Mouse (Mus musculus) adrenal gland, adult 18-20 months (tissue): Measurements from ENCODE around the gene Parp3. TPM values are rescaled to one million over a fixed set of nuclear protein-coding genes. Genes with fewer than 3 reads are reported as not detected.

Experiments
- DNase-seq, 2 experiments: peaks; one replicate each; pipeline ENCODE4 v3.0.0; 2021 to 2022; ENCODE audit warnings: low spot score in 2 of 2
- total RNA-seq, 2 experiments: library from RNA; stranded (reverse); gene quantifications; 1 replicate in 1 of 2; 2 replicates in 1 of 2; pipeline ENCODE4 v1.2.3; 2021

Gene Parp3
- total RNA-seq, 2 experiments from 2014 or later = 35.9 to 63.4 TPM

DNA sequence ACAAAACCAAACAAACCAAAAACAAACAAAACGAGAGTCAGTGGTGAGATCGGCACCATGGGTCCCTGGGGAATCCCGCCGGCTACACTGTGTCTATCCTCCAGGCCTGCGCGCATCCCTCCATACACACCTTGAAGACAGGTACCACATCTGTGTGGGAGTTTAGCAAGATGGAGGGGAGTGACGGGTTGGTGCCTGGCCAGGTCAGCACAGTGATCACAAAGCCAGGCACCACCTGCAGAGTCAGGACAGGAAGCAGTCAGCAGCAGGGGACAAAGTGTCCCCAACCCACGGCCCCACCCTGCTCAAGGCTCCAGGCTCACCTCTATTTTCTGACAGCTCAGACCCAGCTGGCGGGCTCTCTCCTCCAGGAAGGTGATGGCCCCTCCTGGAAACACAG, 40.2 kb downstream of the Parp3 start:
- no peak for DNase-seq

DNA sequence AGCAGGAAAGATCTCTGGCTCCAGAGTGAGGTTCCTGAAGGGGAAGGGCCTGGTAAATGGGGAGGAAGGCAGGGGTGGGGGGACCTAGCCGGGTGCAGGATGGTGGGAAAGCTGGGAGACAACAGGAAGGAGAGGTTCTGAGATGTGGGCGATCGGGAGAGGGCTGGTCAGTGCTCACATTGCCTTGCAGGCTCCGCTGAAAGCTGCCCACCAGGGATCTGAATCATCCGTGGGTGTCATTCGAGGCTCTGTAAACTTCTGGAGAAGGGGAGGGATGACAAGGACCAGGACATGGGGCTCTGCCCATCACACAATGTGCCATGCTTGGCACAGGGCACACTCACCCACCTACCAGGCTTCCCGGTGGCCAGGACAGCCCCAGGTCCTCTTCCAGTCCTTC, 43.4 kb downstream of the Parp3 start:
- no peak for DNase-seq

DNA sequence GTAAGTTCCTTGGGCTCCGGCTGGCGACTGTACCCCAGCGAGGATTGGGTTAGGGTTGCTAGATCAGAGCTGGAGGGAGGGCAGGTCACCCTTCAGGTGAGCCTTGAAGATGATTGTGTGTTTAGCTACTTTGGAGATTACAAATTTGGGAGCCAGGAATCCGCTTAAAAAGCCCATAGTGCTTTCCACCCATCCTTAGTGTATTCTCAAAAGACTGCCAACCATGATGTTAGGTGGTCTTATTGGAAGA, 46.8 kb downstream of the Parp3 start:
- DNase-seq = no peak

DNA sequence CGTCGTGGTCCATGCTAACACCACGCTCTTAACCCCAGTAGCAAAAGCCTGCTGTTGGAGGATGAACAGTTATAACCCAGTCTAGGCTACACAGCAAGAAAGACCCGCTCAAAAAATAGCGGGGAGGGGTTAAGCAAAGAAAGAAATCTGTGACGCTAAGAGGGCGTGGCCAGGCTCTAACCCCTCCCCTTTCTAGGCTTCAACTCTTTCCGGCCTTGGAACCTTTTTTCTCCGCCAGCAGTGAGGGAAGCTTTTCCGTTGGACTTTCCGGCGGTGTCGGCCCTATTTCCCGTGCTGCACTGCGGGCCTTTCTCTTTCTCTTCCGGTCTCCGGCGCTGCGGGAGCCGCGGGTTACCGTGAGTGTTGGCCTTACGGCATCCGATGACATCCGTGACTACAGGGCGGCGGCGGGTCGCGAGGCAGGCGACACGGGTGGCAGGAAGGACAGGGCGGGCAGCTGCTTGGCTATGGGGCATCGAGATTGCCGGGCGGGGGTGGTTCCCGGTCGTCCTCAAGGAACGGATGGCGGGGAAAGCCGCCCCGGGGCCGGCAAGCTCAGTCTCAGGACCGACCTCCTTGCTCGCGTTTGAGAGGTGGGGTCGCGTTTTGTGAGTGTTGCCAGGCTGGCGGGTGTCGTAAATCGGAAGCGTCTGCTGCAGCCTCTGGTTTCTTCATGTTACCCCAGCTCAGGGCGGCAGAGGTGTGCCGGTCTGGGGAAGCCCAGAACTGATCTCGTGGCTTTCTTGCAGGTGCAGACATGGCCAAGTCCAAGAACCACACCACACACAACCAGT, 47.3 kb downstream of the Parp3 start, which contains the start of gene Rpl29:
TSS of gene Rpl29 (plus strand) at position 234 of the 794 bp plus-strand sequence.
- DNase-seq = peak; percentile 92 to 93

DNA sequence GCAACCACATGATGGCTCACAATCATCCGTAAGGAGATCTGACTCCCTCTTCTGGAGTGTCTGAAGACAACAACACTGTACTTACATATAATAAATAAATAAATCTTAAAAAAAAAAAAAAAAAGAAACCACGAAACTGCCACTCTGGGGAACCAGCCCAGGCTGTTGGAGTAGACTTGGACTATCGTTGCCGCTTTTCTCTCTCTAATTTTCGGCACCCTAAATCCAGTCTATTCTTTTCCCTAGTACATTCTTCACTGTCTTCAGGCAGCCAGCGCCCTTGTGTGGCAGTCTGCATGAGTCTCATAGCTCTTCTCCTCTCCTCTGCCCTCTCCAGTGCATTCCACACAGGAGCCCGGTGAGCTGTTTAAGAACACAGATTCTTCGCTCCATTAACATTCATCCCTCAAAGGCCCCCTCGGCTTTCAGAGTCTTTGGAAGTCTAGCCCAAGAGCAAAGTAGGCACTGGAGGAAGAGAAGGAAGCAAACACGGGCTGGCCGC, 48.0 kb downstream of the Parp3 start:
- DNase-seq = no peak

DNA sequence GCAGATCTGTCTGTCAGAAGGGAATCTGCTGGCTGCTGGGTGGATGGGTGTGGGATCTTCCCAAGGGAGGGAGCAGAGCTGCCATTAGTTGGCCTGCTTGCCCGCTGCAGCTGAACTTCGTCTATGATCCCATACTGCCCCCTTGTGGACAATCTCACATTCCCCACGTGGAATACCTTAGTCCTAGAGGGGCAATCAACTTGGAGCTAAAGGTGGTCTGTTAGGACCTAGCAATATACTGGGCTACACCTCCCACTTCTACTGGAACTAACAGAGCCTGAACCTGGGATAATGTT, 54.9 kb downstream of the Parp3 start:
- peak; percentile 76 to 85 for DNase-seq

DNA sequence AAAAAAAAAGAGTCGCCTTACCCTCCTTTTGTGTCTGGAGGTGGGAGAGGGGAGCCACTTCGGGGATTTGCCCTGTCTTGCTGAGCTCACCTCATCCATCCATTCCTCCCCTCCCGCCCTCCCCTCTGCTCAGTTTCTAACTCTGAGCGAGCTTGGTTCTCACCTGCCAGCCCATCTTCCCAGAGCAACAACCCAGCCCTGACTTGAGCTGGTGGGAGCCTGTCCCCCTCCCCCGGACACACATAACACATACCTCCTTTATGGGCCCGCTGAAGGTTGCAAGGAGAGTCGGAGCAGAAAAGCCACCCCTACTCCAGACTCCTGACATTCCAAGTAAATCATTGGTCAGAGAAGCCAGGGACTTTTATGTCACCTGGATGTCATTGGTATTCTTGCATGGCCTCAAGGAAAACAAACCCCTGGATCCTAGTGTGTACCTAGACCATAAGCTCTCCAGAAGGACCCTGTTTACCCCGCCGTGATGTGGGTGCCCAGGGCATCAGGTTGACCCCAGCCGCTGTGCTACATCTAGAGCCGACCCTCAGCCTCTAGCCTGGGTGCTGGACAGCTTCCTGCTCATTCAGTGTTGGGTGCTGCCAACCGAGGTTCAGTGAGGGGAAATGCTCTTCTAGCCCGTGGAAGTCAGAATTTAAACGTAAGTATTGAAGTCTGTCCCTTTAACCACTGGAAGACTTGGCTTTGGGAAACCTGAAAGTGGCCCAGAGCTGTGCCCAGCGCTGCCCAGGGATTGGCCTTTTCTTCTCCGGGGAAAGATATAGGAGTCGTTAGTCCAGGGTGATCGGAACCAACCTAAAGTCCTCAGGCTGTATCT, 55.5 kb downstream of the Parp3 start:
- DNase-seq = no peak

DNA sequence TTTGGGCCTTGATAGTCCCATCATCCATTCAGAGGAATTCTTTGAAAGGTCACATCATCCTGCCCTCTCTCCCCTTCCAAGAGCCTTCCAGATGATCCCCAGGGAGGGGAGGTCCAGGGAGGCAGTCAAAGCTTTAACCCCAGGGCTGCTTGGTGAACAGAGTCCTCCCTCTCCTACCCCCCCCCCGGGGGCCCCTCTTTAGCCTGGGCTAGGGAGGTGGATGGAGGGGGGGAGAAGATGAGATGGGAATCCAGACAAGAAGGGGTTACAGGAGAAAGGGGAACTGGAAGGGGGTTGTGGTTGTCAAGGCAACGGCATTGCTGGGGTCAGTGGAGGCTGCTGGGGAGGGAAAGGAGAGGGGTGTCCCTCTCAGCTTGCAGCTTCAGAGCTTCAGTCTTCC, 56.1 kb downstream of the Parp3 start:
- no peak for DNase-seq

Other genes starting within 250 kb of the Parp3 start
- gene Alas1, start 228.3 kb downstream of the Parp3 start, total RNA-seq = 1,000 to 10,000 TPM; 1,196 to 1,991 TPM
- 1 to 10 TPM; 3.2 to 4.3 TPM for gene Poc1a, start 195.9 kb downstream of the Parp3 start, total RNA-seq
- 10 to 100 TPM; 11.8 to 22.2 TPM for gene Dusp7, start 108.3 kb downstream of the Parp3 start, total RNA-seq
- 100 to 1,000 TPM; 339 to 377 TPM for gene Rpl29, start 47.5 kb downstream of the Parp3 start, total RNA-seq
- 10 to 100 TPM; 13.9 to 14.9 TPM for gene Acy1, start 38.6 kb downstream of the Parp3 start, total RNA-seq
- gene Abhd14b, start 29.5 kb downstream of the Parp3 start, total RNA-seq = 10 to 100 TPM; 29.6 to 43.4 TPM
- 10 to 100 TPM; 18.3 to 21.3 TPM for gene Abhd14a, start 29.3 kb downstream of the Parp3 start, total RNA-seq
- gene Pcbp4, start 23.7 kb downstream of the Parp3 start, total RNA-seq = 10 to 100 TPM; 22.4 to 28.0 TPM
- gene Gpr62, start 11.0 kb downstream of the Parp3 start, total RNA-seq = under 1 TPM; 0.20 to 0.29 TPM
- gene Rrp9, start 986 bp downstream of the Parp3 start, total RNA-seq = 10 to 100 TPM; 32.7 to 47.8 TPM
- not detected for gene Iqcf1, start 23.0 kb upstream of the Parp3 start, total RNA-seq
- not detected for gene Iqcf5, start 37.6 kb upstream of the Parp3 start, total RNA-seq
- gene Iqcf3, start 84.7 kb upstream of the Parp3 start, total RNA-seq = not detected
- gene Iqcf4, start 94.0 kb upstream of the Parp3 start, total RNA-seq = not detected
- not detected for gene Iqcf6, start 149.6 kb upstream of the Parp3 start, total RNA-seq
- gene Grm2, start 179.1 kb upstream of the Parp3 start, total RNA-seq = not detected
- gene Tex264, start 209.0 kb upstream of the Parp3 start, total RNA-seq = 100 to 1,000 TPM in 1 of 2 experiments, 10 to 100 TPM in 1; 93.5 to 136 TPM